Mouse (Mus musculus) lung, postnatal 25 days (tissue): ENCODE measurements around the gene Gpd1.
"Not testable (repeated sequence)": the region's sequence is repeated elsewhere in the genome, so short reads cannot be mapped to it uniquely, and the experiment has no call there.

ENCODE experiments used
- DNase-seq: peaks from one replicate; pipeline ENCODE4 v3.0.0; 2022; ENCODE audit warnings: low spot score

Gpd1 gene

DNA sequence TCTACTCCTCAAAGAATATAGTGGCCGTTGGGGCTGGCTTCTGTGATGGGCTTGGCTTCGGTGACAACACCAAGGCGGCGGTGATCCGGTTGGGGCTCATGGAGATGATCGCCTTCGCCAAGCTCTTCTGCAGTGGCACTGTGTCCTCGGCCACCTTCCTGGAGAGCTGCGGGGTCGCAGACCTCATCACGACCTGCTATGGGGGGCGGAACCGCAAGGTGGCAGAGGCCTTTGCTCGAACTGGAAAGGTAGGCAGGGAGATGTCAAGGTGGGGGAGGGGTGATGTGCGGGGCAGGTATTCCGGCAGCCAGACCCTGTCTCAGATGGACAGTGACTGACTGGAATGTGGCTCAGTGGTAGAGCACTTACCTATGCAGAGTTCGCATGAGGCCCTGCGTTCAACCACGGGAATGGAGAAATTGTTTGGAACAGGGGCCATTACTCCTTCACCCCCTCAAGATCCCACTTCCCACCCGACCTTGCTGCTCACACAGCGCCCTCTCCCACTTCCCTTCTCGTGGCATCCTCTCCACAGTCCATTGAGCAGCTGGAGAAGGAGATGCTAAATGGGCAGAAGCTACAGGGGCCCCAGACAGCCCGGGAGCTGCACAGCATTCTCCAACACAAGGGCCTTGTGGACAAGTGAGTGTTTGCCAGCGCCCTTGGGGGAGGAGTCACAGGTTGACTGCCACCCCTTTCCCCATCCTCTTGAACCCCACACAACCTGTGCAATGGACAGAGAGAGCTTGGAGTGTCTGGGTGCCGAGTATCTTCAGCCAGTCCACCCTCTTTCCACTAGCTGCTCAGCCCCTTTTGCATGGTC lies 4.8 kb downstream of the Gpd1 start:
- no peak for DNase-seq

- no peak for DNase-seq
Observed at GRCm38 (mm10) chr15:99723120-99723514, 5.8 kb downstream of the Gpd1 start.

DNA sequence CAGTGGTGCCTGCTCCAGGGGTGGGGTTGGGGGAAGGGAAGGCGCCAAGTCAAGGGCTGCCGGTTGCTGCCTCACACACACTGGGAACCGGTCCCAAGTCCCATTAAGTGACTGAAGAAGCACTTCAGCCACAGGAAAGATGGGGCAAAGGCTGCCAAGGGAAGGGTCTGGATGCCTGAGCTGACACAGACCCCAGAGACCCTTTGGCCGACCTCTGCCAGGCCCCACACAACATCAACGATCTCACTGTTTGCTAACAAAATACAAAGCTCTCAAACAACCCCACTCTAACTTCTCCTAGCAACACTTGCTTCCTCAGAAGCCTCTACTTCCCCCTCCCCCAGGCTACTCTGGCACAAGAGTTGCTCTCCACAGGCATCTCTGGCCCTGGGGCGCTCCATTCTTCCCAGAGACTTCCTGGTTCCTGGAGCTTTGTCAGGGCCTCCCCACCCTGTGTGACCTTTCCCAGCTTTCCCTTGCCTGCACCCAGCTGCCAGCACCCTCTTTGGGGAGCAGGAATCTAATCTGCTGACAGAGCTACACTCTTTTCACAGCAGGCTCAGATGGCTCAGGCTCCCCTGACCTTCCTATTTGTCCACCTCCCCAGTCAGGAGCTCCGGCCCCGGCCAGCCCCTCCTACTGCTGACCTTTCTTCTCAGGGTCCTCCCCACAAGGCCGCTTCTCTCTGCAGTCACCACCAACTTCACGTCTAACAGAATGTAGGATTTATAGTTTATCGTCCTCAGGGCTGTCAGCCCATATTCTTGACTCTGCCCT lies 6.4 kb downstream of the Gpd1 start:
- DNase-seq: peak; percentile 85

DNA sequence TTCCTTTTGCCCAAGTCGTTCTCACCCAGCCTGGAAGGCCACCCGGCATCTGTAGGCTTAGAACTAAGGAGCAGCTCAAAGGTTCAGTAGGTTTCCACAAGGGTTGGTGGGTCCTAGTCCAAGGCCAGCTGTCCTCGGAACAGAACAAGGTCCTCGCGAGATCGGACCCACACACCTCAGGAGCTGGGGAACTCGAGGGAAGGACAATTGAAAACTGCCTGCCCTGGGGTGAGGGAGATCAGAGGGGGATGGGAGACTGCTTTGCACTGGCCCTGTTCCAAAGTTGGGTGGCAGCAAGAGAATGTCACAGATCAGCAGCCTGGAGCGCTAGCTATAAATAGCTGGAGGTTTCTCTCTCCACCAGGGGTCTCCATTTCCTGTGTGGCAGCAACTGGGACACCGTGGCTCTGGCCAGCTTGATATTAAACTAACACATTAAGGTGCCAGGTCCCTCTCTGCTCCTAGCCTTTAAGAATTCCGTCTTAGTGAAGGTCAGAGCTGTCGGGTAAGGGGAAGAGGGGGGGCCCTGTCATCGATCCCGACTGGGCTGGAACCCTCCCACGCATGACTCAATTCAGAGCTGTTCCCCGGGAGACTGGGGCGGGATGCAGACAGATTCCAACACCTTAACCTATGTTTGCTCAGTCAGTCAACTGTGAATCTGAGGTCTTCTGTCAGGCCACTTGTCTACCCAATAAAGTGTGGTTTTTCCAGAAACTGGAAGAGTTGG lies 7.1 kb downstream of the Gpd1 start:
- DNase-seq: peak; percentile 74

DNA sequence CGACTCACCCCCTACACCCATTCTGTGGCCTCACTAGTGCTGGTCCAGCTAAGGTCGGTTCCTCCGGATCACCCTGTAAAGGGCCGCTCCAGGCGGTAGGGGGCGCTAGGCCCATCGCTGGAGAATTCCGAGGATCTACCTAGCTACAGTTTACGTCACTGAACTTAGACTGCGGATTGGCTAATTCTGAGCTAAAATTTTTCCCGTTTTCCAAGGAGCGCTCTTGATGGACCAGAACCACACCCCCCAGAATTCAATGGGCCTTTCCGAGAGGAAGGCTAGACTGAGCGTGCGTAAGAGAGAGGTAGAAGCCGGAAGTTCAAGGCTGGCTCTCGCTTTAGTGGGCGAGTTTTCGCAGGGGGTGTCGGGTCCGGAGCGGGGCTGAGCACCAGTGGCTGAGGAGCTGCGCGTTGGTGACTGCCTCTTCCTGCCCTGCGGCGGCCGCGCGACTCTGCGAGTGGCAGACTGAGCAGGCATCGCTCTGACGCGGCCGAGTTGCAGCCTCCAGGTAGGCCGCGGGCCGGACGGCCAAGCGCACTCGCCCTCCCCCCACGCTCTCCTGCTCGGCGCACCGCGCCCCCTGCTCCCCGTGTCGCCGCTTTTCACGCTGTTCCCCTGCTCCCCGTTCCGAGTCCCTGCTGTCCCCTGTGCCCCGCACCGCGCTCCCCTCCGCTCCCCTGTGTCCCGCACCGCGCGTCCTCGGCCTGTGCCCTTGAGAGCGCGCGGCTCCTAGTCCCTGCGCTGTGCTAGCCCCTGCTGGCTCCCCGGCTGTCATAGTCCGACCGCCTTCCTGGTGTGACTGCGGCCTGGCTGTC lies 8.2 kb downstream of the Gpd1 start, which contains the start of gene Cox14:
Gene Cox14, plus strand, starts transcription at position 278 of the 815 bp plus-strand sequence.
- peak; percentile 98 for DNase-seq

GRCm38 (mm10) chr15:99726549-99726948 lies 9.2 kb downstream of the Gpd1 start:
- DNase-seq: no peak

GRCm38 (mm10) chr15:99727039-99727438 lies 9.7 kb downstream of the Gpd1 start:
- DNase-seq: not testable (repeated sequence)

DNA sequence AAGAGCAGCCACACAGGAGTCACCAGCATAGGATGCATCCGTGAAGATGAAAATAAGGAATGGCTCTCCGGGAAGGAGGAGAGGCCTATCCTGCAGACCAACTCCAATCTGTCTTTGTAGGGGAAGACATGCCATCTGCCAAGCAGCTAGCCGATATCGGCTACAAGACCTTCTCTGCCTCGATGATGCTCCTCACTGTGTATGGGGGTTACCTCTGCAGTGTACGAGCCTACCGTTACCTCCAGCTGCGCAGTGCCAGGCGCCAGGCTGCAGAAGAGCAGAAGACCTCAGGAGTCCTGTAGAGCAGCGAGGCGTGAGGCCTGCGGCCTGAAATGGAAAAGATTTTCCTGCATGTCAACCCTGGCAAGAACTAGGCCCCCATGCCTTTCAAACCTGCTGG lies 10.2 kb downstream of the Gpd1 start:
- DNase-seq: no peak

DNA sequence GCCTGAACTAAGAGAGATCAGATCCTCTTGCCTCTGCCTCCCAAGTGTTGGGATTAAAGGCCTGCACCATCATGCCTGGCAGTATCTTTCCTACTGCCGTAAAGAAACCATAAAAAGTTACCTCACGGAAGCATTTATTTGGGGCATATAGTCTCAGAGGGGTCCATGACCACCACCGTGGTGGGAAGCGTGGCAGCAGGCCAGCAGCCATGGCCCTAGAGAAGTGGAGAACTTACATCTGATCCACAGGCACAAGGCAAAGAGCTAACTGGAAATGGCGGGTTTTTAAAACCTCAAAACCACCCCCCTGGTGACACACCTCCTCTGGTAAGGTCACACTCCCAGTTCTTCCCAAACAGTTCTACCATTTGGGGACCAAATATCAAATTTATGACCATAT lies 10.9 kb downstream of the Gpd1 start:
- no peak for DNase-seq

DNA sequence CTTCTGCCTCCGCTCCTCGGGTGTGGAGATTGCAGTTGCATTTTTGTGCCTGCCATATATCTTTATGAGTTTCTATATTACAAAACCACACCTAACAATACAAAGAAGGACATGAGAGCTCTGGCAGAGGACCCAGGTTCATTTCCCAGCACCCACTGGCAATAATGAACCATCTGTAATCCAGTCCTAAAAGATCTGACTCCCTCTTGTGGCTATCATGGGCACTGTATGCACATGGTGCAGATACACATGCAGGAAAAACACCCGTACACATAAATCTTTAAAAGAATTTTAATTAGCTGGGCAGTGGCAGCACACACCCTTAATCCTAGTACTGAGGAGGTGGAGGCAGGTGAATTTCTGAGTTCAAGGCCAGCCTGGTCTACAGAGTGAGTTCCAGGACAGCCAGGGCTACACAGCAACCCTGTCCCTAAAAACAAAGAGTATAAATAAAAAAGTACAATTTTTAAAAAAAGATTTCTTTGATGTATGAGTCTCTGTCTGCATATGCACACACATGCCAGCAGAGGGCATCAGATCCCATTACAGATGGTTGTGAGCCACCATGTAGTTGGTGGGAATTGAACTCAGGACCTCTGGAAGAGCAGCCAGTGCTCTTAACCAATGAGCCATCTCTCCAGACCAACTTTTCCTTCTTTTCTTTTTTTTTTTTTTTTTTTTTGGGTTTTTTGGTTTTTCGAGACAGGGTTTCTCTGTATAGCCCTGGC lies 11.9 kb downstream of the Gpd1 start:
- no peak for DNase-seq

- DNase-seq: no peak
Observed at GRCm38 (mm10) chr15:99731167-99731566, 13.9 kb downstream of the Gpd1 start.

GRCm38 (mm10) chr15:99731678-99732077 lies 14.4 kb downstream of the Gpd1 start:
- no peak for DNase-seq

- no peak for DNase-seq
Observed at GRCm38 (mm10) chr15:99733186-99733585, 15.9 kb downstream of the Gpd1 start.

GRCm38 (mm10) chr15:99735631-99736030 lies 18.3 kb downstream of the Gpd1 start:
- DNase-seq: peak; percentile 100

GRCm38 (mm10) chr15:99736675-99737074 lies 19.4 kb downstream of the Gpd1 start:
- no peak for DNase-seq

GRCm38 (mm10) chr15:99740229-99740628 lies 22.9 kb downstream of the Gpd1 start:
- no peak for DNase-seq

DNA sequence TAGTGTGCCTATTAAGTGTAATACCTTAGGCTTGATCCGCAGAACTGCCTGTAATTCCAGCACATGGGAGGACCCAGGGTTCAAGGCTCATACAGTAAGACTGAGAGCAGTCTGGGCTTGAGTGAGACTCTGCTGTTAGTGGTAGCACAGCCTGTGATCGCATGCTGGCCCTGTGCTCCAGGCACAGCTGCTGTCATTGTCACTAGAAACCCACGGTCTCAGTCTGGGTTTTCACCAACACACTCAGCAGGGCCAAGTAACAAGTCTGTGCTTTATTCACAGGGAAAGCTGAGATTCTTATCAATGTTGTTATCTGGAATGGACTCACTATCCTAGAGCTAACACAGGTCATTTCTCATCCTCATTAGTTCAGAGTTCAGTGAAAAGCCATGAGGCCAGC lies 36.9 kb downstream of the Gpd1 start:
- no peak for DNase-seq

GRCm38 (mm10) chr15:99767467-99767866 lies 50.2 kb downstream of the Gpd1 start:
- DNase-seq: no peak

- no peak for DNase-seq
Observed at GRCm38 (mm10) chr15:99768761-99769160, 51.4 kb downstream of the Gpd1 start.

DNA sequence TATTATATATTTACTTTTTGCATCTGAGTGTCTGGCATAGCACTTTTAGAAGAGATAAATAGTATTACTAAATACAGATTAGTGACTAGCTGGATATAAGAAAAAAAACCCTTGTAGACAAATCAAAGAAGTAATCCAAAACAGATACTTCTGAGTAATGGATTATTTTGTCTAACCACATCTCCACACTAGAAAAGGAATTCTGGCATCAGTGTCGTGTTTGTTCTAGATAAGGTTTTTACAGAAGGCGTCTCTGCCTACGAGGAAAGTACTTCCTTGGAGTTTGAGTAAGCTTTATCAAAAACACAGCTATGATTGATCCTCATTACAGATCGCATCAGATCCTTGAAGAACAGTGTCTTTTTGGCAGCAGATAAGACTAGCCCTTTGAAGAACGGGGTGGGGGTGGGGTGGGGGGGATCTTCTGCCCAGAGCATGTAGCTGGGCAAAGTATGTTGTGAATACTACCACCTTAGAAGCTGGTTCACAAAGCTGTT lies 53.7 kb downstream of the Gpd1 start:
- no peak for DNase-seq
